Mouse (Mus musculus): ENCODE data around the gene Rbak.

DNA sequence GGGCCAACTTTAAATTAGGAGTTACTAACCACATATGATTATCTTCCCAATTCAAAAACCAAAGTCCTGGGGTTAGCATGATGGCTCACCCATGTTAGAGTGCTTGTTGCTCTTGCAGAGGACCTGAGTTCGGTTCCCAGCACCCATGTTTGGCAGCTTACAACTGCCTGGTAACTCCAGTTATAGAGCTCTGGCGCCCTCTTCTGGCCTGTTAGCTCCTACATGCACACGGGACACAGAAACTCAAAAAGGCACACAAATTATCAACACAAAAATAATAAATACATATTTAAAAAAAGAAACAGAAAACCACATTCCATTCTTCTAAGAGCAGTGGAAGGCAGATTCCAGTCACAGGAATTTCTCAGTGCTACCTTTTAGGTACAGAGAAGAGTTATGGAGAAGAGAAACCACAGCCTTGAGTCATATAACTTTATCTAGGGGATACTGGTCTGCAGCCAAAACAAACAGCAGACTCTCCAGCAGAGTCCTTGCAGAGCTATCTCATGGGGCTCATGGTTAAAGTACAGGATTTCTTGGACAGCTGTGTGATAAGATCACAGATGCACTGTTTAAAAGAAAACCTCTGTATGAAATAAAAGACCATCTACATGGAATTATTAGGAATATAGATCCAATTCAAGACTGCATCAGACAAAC lies 2.9 kb downstream of the Rbak start:
- TF ChIP-seq MAFK (IDR thresholded peaks at IDR 0.05; ENCODE audit: insufficient read depth, low read depth, low read length) = no peak
- TF ChIP-seq CHD2 (IDR thresholded peaks at IDR 0.05; ENCODE audit: low read depth, low read length) = no peak

All from ES-E14 (cell line).